Comparison of ENCODE assay signal across 27 mouse cellular contexts in the genomic region with DNA sequence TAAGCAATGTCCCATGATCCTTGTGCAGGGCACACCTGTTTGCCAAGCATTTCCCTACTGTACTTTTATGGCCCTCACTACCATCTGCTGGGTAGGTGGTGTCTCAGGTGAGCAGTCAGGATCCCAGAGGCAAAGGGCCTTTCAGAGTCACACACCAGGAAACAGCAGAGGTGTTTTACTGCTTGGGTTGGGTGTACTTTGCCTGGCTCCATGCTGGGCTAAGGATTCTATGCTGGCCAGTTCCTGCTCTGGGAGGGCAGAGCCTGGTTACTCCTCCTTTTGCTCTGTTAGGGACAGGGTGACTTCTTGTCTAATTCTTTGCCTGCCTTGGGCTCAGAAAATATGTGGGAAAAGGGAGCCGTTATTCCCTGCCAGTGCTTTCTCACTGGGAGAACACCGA. TPM values are rescaled to one million over a fixed set of nuclear protein-coding genes. Genes with fewer than 3 reads are reported as not detected.
A peak's percentile ranks its signal among the peaks of the same experiment; 100 is the strongest.
DNase-seq lines count a peak whose midpoint lies in the region; ATAC-seq and TF ChIP-seq lines count a peak whose summit lies in the region.
"Had no signal": no experiment of that assay in that cellular context is flagged by ENCODE, and none has a peak within 500 bp of the region (broad histone marks: within the 10 kb centered on the region; RNA-seq: fewer than 3 reads in every experiment).

No protein-coding gene starts in this region.

- no peak overlapping the region for H3K9ac ChIP-seq in intestine, embryonic 14.5 days (ENCODE audit: low read length)
- no peak overlapping the region for H3K9ac ChIP-seq in intestine, embryonic 16.5 days (ENCODE audit: low read depth, low read length)
- no peak overlapping the region for H3K9ac ChIP-seq in kidney, embryonic 14.5 days (ENCODE audit: low read depth, low read length)
- H3K9ac ChIP-seq in kidney, embryonic 16.5 days (replicated peaks; ENCODE audit: low read length), result no peak overlapping the region
- H3K9ac ChIP-seq: embryonic facial prominence, embryonic 13.5 days; forebrain, embryonic 12.5 days; forebrain, embryonic 15.5 days; heart, embryonic 12.5 days; heart, embryonic 15.5 days; hindbrain, embryonic 14.5 days had no signal

- no peaks in the 10 kb centered on the region for H3K36me3 ChIP-seq in intestine, embryonic 14.5 days (ENCODE audit: control insufficient read depth, insufficient read depth, low read length)
- no peaks in the 10 kb centered on the region for H3K36me3 ChIP-seq in intestine, embryonic 16.5 days (ENCODE audit: control insufficient read depth, insufficient read depth, low read length)
- H3K36me3 ChIP-seq in small intestine, adult 2 months (ENCODE audit: control insufficient read depth, insufficient read depth, low read length), result peaks cover 1% of the 10 kb centered on the region
- H3K36me3 ChIP-seq in kidney, embryonic 14.5 days (ENCODE audit: control insufficient read depth, insufficient read depth, low read length), result no peaks in the 10 kb centered on the region
- H3K36me3 ChIP-seq in kidney, embryonic 16.5 days (ENCODE audit: insufficient read depth, low read length), result no peaks in the 10 kb centered on the region
- H3K36me3 ChIP-seq: embryonic facial prominence, embryonic 10.5 days; embryonic facial prominence, embryonic 13.5 days; forebrain, embryonic 12.5 days; forebrain, embryonic 15.5 days; heart, embryonic 12.5 days; heart, embryonic 15.5 days; hindbrain, embryonic 10.5 days had no signal

- peak; percentile 75 for ATAC-seq in intestine, embryonic 14.5 days (replicated peaks; ENCODE audit: low FRiP score, low TSS enrichment, low read depth)
- peak; percentile 97 for ATAC-seq in intestine, embryonic 16.5 days
- ATAC-seq in kidney, embryonic 14.5 days (ENCODE audit: low FRiP score, low TSS enrichment), result no peak
- no peak for ATAC-seq in kidney, embryonic 16.5 days (ENCODE audit: low FRiP score, low TSS enrichment)
- ATAC-seq: CD4-positive, CD25-positive, alpha-beta regulatory T cell, adult 4 months; forebrain, embryonic 15.5 days had no signal

- H3K4me1 ChIP-seq in intestine, embryonic 14.5 days (replicated peaks; ENCODE audit: control insufficient read depth, insufficient read depth, low read length), result no peaks in the 10 kb centered on the region; the same call in 1 of the 2 replicates
- H3K4me1 ChIP-seq in intestine, embryonic 16.5 days (ENCODE audit: control insufficient read depth, insufficient read depth, low read length), result peaks cover 28% of the 10 kb centered on the region
- H3K4me1 ChIP-seq in small intestine, adult 2 months (ENCODE audit: control insufficient read depth, insufficient read depth, insufficient read length, low read length), result peaks cover 24% of the 10 kb centered on the region
- H3K4me1 ChIP-seq in kidney, embryonic 14.5 days (ENCODE audit: control insufficient read depth, insufficient read depth, low read length), result peaks cover 9% of the 10 kb centered on the region
- peaks cover 16% of the 10 kb centered on the region for H3K4me1 ChIP-seq in kidney, embryonic 16.5 days (ENCODE audit: insufficient read depth, low read length)
- H3K4me1 ChIP-seq: forebrain, embryonic 12.5 days; forebrain, embryonic 15.5 days had no signal

- no peak overlapping the region for H3K4me2 ChIP-seq in intestine, embryonic 14.5 days (ENCODE audit: low read length)
- no peak overlapping the region for H3K4me2 ChIP-seq in intestine, embryonic 16.5 days (ENCODE audit: low read depth, low read length)
- no peak overlapping the region for H3K4me2 ChIP-seq in kidney, embryonic 14.5 days (replicated peaks; ENCODE audit: low read depth, low read length)
- H3K4me2 ChIP-seq in kidney, embryonic 16.5 days (replicated peaks; ENCODE audit: low read depth, low read length), result no peak overlapping the region
- H3K4me2 ChIP-seq: embryonic facial prominence, embryonic 13.5 days; forebrain, embryonic 12.5 days; forebrain, embryonic 15.5 days; heart, embryonic 12.5 days; heart, embryonic 15.5 days; hindbrain, embryonic 14.5 days had no signal

- no peaks in the 10 kb centered on the region for H3K9me3 ChIP-seq in intestine, embryonic 14.5 days (ENCODE audit: control insufficient read depth, low read length)
- no peaks in the 10 kb centered on the region for H3K9me3 ChIP-seq in intestine, embryonic 16.5 days (ENCODE audit: control insufficient read depth, low read length)
- H3K9me3 ChIP-seq in kidney, embryonic 14.5 days (ENCODE audit: control insufficient read depth, low read length), result no peaks in the 10 kb centered on the region
- no peaks in the 10 kb centered on the region for H3K9me3 ChIP-seq in kidney, embryonic 16.5 days (ENCODE audit: low read length)
- H3K9me3 ChIP-seq: embryonic facial prominence, embryonic 10.5 days; embryonic facial prominence, embryonic 13.5 days; forebrain, embryonic 12.5 days; forebrain, embryonic 15.5 days; heart, embryonic 12.5 days; heart, embryonic 15.5 days; hindbrain, embryonic 10.5 days had no signal

- no peak overlapping the region for H3K4me3 ChIP-seq in intestine, embryonic 14.5 days (ENCODE audit: low read depth, low read length)
- H3K4me3 ChIP-seq in intestine, embryonic 16.5 days (ENCODE audit: low read length), result no peak overlapping the region
- no peak overlapping the region for H3K4me3 ChIP-seq in small intestine, adult 2 months (ENCODE audit: low read depth, low read length)
- no peak overlapping the region for H3K4me3 ChIP-seq in kidney, embryonic 14.5 days (ENCODE audit: low read length)
- H3K4me3 ChIP-seq in kidney, embryonic 16.5 days (ENCODE audit: low read length), result no peak overlapping the region
- H3K4me3 ChIP-seq: embryonic facial prominence, embryonic 10.5 days; embryonic facial prominence, embryonic 13.5 days; erythroblast, embryonic 14.5 days; forebrain, embryonic 12.5 days; forebrain, embryonic 15.5 days; heart, embryonic 12.5 days; heart, embryonic 15.5 days; hindbrain, embryonic 10.5 days had no signal

- no peaks in the 10 kb centered on the region for H3K27me3 ChIP-seq in intestine, embryonic 14.5 days (replicated peaks; ENCODE audit: control insufficient read depth, insufficient read depth, low read length)
- no peaks in the 10 kb centered on the region for H3K27me3 ChIP-seq in intestine, embryonic 16.5 days (replicated peaks; ENCODE audit: control insufficient read depth, insufficient read depth, low read length)
- no peaks in the 10 kb centered on the region for H3K27me3 ChIP-seq in small intestine, adult 2 months (ENCODE audit: control insufficient read depth, insufficient read depth, low read length)
- no peaks in the 10 kb centered on the region for H3K27me3 ChIP-seq in kidney, embryonic 14.5 days (ENCODE audit: control insufficient read depth, insufficient read depth, low read length)
- H3K27me3 ChIP-seq in kidney, embryonic 16.5 days (ENCODE audit: insufficient read depth, low read length), result no peaks in the 10 kb centered on the region
- H3K27me3 ChIP-seq: embryonic facial prominence, embryonic 13.5 days; forebrain, embryonic 12.5 days; forebrain, embryonic 15.5 days; heart, embryonic 12.5 days; heart, embryonic 15.5 days had no signal

- H3K27ac ChIP-seq in intestine, embryonic 14.5 days (ENCODE audit: low read depth), result no peak overlapping the region
- H3K27ac ChIP-seq in intestine, embryonic 16.5 days (ENCODE audit: low read length), result peak overlapping the region; percentile 78
- peak overlapping the region; percentile 82 for H3K27ac ChIP-seq in small intestine, adult 2 months (ENCODE audit: insufficient read depth, low read depth, low read length)
- no peak overlapping the region for H3K27ac ChIP-seq in kidney, embryonic 14.5 days (ENCODE audit: low read depth, low read length)
- H3K27ac ChIP-seq in kidney, embryonic 16.5 days (ENCODE audit: low read length), result no peak overlapping the region
- H3K27ac ChIP-seq: embryonic facial prominence, embryonic 10.5 days; embryonic facial prominence, embryonic 13.5 days; forebrain, embryonic 12.5 days; forebrain, embryonic 15.5 days; heart, embryonic 15.5 days; hindbrain, embryonic 10.5 days; hindbrain, embryonic 14.5 days had no signal

- no peak for TF ChIP-seq POLR2A in small intestine, adult 2 months (IDR thresholded peaks at IDR 0.05; ENCODE audit: low read depth, low read length)

- no peak for TF ChIP-seq CTCF in small intestine, adult 2 months (IDR thresholded peaks at IDR 0.05; ENCODE audit: extremely low read depth, insufficient read length, insufficient replicate concordance, low read depth, low read length)

- WGBS in intestine, embryonic 14.5 days, result 80% methylated on average over 2 of the region's 2 CpGs
- WGBS in intestine, embryonic 16.5 days, result 87% methylated on average over 2 of the region's 2 CpGs
- 32% methylated on average over 2 of the region's 2 CpGs for WGBS in small intestine, adult 2 months
- 83% methylated on average over 2 of the region's 2 CpGs for WGBS in kidney, embryonic 14.5 days
- 91% methylated on average over 2 of the region's 2 CpGs for WGBS in kidney, embryonic 16.5 days

- no peak for DNase-seq in intestine, embryonic 14.5 days (ENCODE audit: low spot score)
- DNase-seq in layer of hippocampus, adult 9-10 months (ENCODE audit: low spot score), result no peak
- DNase-seq: adrenal gland, adult 8-10 months; adrenal gland, postnatal 25 days; cerebellum, adult 11-12 months; cerebellum, adult 8-10 months; cerebellum, postnatal 10 days; cerebellum, postnatal 36 days; embryo, embryonic 11 days; gastrocnemius, postnatal 25 days; heart, adult 18-20 months; heart, postnatal 10 days; heart, postnatal 36 days had no signal

RNA-seq across cellular contexts. Expression of a gene that starts 24.8 kb away (rescaled TPM):
- polyA plus RNA-seq in intestine, embryonic 14.5 days (2014; fragmentation: Nextera tagmentation; extraction: Ambion mirVana), result 1.3 and 1.9 TPM in 2 replicates
- 4.0 and 4.5 TPM in 2 replicates for polyA plus RNA-seq in intestine, embryonic 16.5 days (2015; fragmentation: Nextera tagmentation; extraction: Ambion mirVana)
- 5.2 and 6.9 TPM in 2 replicates for polyA plus RNA-seq in small intestine, adult 2 months (2012; rRNA removed)
- polyA plus RNA-seq in kidney, embryonic 14.5 days (2014; fragmentation: Nextera tagmentation; extraction: Ambion mirVana), result 3.2 and 4.5 TPM in 2 replicates
- polyA plus RNA-seq in kidney, embryonic 16.5 days (2015; fragmentation: Nextera tagmentation; extraction: Ambion mirVana), result 8.8 and 10.1 TPM in 2 replicates

RNA-seq across cellular contexts. Expression of a gene that starts 51.4 kb away (rescaled TPM):
- polyA plus RNA-seq in intestine, embryonic 14.5 days (2014; fragmentation: Nextera tagmentation; extraction: Ambion mirVana), result 40.8 and 41.2 TPM in 2 replicates
- polyA plus RNA-seq in intestine, embryonic 16.5 days (2015; fragmentation: Nextera tagmentation; extraction: Ambion mirVana), result 37.5 and 39.0 TPM in 2 replicates
- 7.6 and 21.2 TPM in 2 replicates for polyA plus RNA-seq in small intestine, adult 2 months (2012; rRNA removed)
- 21.3 and 27.1 TPM in 2 replicates for polyA plus RNA-seq in kidney, embryonic 14.5 days (2014; fragmentation: Nextera tagmentation; extraction: Ambion mirVana)
- polyA plus RNA-seq in kidney, embryonic 16.5 days (2015; fragmentation: Nextera tagmentation; extraction: Ambion mirVana), result 30.3 and 32.2 TPM in 2 replicates

Comparison
In these comparisons a context has a peak if more than half of its experiments do, and no peak if none do; other contexts are left out.
1. H3K27ac ChIP-seq: peak in intestine, embryonic 16.5 days (single experiment) and small intestine, adult 2 months (single experiment); none in intestine, embryonic 14.5 days (single experiment), kidney, embryonic 14.5 days (single experiment) and kidney, embryonic 16.5 days (single experiment).
2. ATAC-seq: peak in intestine, embryonic 14.5 days (single experiment) and intestine, embryonic 16.5 days (single experiment); none in kidney, embryonic 14.5 days (single experiment) and kidney, embryonic 16.5 days (single experiment).